Mouse (Mus musculus) bone marrow macrophage, adult 2 months (primary cell): ENCODE measurements at regions not wholly inside any gene's neighbourhood (a gene's known extent, or its start where the extent isn't known, plus 50 kb on each side); places are given as distances from the start of the nearest gene placed in this dataset.

Experiments
- CTCF ChIP-seq: IDR thresholded peaks from 2 replicates; pipeline ENCODE4 v1.5.1; 2012; ENCODE audit warnings: low read depth, mild to moderate bottlenecking, low read length, moderate library complexity
- POLR2A ChIP-seq: IDR thresholded peaks from 2 replicates; pipeline ENCODE4 v1.6.1; 2012; ENCODE audit warnings: mild to moderate bottlenecking, low read depth, low read length, borderline replicate concordance

- TF ChIP-seq CTCF = no peak
- TF ChIP-seq POLR2A = no peak
Measured at GRCm38 (mm10) chr10:24491848-24492247, 103.4 kb upstream of the Ccn2 start.
